Mouse (Mus musculus): Measurements from ENCODE around the gene Pkd2. TPM values are rescaled to one million over a fixed set of nuclear protein-coding genes. Genes with fewer than 3 reads are reported as not detected.
A peak's percentile ranks its signal among the peaks of the same experiment; 100 is the strongest.
"Not testable (repeated sequence)": the region's sequence is repeated elsewhere in the genome, so short reads cannot be mapped to it uniquely, and the experiment has no call there.

Pkd2 gene
- total RNA-seq, 2 experiments from 2014 or later = 9.9 to 15.7 TPM

DNA sequence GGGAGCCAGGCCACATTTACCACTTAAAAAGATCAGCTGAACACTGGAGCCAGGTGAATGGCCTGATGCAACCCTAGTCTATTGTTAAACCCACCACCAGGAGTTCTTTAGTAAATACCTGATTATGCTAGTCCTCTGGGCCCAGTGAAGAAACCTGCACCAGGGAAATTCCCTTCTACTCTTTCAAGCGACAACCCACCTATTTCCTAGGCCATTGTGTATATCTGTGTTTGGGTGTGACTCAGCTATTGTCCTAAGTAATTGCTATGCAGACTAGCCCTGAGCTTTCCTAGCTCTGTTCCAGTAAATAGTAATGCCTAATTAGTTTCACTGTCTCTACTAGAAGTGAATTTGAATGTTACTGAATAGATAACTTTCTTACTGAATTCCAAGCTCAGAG is 16.4 kb upstream of the Pkd2 start:
- Histone ChIP-seq H3K27ac (no peak overlapping the region), H3K4me3 (no peak overlapping the region)
- intact Hi-C loops (cut with DNase I) = no loop called here
- TF ChIP-seq CTCF (IDR thresholded peaks at IDR 0.05) = no peak
- DNase-seq = no peak

DNA sequence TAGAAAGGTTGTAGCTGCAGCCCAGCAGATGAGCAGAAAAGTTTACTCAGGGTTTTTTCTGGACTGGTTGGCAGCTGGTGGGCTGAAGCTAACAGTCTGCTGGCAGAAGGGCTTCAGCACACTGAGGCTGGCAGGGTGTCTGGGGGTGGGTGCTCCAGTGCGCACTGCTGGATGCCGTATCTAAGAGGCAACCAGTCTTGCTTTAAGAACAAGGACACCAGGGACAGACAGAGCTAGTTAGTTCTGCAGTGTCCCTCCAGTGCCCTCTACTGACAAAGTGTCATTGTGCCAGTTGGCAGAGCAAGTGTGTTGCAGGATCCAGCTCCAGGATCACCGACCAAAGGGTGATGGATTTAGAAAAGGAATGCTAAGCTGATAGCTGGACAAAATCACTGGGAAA is 13.1 kb upstream of the Pkd2 start:
- DNase-seq = peak; percentile 57
- intact Hi-C loops (cut with DNase I) = loop anchor here (5.0 kb wide), 1 partner anchor 104 kb away; no protein-coding TSS in a partner anchor
- Histone ChIP-seq H3K27ac (no peak overlapping the region; the same call in 1 of the 2 replicates), H3K4me3 (no peak overlapping the region)
- peak; percentile 73 for TF ChIP-seq CTCF (IDR thresholded peaks at IDR 0.05)

DNA sequence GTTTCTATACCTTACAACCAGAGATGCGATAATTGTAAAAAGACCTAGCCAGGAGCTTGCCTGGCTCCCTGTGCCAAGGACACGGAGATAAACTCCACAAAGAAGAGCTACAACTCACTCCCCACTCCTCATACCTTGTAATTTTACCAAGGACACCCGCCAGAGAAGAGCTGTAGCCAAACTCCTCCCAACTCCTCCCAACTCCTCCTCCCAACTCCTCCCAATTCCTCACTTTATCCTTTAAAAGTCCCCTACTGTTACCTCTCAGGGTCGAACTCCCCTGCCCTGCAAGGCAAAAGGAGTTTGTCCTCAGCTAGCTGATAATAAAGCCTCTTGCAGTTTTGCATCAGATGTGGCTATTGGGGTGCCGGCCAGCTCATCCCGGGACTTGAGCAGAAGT is 10.9 kb upstream of the Pkd2 start:
- not testable (repeated sequence) for DNase-seq, H3K4me3 ChIP-seq, H3K27ac ChIP-seq
- intact Hi-C loops (cut with DNase I) = loop anchor here (5.0 kb wide), 1 partner anchor 106 kb away; no protein-coding TSS in a partner anchor

DNA sequence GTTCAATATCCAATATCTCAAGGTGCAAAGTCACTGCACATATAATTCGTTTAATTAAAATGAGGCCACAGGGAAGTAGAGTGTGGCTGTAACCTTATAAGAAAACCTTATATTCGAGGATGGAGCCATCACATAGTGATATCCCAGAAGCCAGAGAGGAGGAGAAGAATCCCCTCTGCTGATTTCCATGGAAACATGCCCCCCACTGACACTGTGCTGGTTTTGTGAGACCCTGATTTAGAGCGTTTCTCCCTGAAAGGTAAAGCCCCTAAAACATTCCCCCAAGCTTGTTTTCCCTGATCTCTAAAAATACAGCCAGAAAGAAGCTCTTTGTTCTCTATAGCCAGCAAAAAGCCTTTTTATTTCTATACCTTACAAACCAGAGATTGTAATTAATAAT is 9.8 kb upstream of the Pkd2 start:
- intact Hi-C loops (cut with DNase I) = loop anchor here (5.0 kb wide), 1 partner anchor 107 kb away; no protein-coding TSS in a partner anchor
- TF ChIP-seq CTCF (IDR thresholded peaks at IDR 0.05) = no peak
- Histone ChIP-seq H3K4me3 (no peak overlapping the region), H3K27ac (no peak overlapping the region)
- DNase-seq = no peak

DNA sequence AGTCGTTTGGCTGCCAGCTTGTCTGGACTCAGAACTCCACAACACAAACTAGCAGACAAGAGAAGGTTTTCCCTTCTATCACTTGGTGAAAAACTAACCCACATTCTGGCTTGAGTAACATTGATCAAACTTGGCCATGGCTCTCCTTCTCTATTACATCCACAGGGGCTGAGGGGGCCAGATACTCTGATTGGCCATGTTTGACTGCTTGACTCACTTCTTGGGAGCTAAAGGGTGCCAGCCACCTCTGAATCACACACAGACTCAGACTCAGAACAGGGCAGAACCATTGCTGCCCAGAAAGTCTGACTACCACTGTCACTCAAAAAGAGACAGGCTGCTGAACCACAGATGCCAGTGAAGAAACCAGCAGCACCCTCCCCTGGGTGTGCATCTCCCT is 6.2 kb upstream of the Pkd2 start:
- Histone ChIP-seq H3K27ac (no peak overlapping the region), H3K4me3 (no peak overlapping the region)
- intact Hi-C loops (cut with DNase I) = no loop called here
- TF ChIP-seq CTCF (IDR thresholded peaks at IDR 0.05) = no peak
- no peak for DNase-seq

DNA sequence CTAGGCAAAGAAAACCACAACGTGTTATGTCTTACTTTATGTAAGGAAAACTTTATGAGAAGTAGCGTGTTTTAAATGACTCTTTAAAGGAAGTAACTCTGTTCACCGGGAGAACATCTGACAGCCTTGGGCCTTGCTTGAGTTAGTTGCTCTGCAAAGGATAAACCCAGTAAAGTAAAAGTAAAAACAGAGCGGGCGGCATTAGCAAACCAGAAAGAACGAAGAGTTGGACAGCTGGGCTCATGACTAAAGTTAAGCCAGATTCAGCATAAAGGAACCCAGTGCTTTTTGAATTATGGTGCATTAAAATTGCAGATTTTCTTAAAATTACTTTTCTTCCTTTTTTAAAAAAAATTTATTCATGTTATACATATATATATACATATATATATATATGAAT is 4.7 kb upstream of the Pkd2 start:
- Histone ChIP-seq H3K4me3 (no peak overlapping the region), H3K27ac (no peak overlapping the region)
- DNase-seq = no peak
- TF ChIP-seq CTCF (IDR thresholded peaks at IDR 0.05) = no peak
- intact Hi-C loops (cut with DNase I) = no loop called here

DNA sequence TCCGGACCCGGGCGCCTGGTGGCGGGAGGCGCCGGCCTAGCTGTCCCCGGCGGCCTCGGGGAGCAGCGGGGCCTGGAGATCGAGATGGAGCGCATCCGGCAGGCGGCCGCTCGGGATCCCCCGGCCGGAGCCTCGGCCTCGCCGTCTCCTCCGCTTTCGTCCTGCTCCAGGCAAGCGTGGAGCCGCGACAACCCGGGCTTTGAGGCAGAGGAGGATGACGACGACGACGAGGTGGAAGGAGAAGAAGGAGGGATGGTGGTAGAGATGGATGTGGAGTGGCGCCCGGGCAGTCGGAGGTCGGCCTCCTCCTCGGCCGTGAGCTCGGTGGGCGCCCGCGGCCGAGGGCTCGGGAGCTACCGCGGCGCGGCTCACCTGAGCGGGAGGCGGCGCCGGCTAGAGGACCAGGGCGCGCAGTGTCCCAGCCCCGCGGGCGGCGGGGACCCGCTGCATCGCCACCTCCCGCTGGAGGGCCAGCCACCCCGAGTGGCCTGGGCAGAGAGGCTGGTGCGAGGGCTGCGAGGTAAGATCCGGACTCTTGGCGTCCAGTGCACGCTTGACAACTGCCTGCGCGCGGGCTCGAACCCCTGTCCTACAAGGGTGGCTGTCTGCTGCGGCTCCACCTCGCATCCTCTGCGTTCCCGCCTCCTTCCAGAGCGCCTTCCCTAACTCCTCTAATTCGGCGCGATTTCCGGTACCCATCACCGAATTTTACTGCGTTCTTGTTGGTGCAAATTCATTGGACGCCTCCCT is 631 bp downstream of the Pkd2 start:
- Histone ChIP-seq H3K4me3 (peak overlapping the region; percentile 89), H3K27ac (peak overlapping the region; percentile 91)
- intact Hi-C loops (cut with DNase I) = no loop called here
- no peak for TF ChIP-seq CTCF (IDR thresholded peaks at IDR 0.05)
- peak; percentile 62 for DNase-seq

DNA sequence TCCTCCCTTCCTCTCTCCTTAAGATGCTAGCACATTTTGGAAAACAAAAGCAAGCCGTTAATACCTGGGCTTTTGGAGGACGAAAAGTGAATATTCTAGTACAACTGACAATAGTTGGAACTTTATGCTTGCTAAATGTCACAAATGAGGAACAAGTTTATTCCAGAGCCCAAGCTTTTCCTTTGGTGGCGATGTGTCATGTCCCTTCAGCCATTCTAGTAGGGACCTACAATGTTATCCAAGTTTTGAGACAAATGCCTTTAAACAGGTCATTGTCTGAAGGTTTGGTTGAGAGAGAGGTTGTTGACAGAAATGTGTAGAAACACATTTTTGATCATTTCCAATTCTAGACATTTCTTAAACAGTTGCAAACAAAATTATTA is 1.2 kb downstream of the Pkd2 start:
- TF ChIP-seq CTCF (IDR thresholded peaks at IDR 0.05) = no peak
- Histone ChIP-seq H3K4me3 (peak overlapping the region; percentile 89), H3K27ac (peak overlapping the region; percentile 91)
- no peak for DNase-seq
- intact Hi-C loops (cut with DNase I) = no loop called here

DNA sequence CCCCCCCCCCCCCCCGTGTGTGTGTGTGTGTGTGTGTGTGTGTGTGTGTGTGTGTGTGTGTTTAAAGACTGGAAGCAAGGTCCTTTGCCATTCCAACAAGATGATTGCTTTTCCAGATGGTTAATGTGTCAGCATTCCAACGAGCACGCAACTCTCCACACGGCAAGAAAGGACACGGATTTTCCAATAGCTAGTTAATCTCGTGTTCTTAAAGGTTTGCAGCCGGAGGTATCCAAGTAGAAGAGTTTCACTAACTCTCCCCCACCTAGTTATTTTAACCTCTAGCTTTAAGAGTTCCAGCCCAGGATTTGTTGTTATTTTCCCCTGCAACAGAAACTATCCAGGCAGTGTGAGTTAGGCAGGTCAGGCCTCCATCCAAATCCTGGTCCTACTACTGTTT is 1.6 kb downstream of the Pkd2 start:
- TF ChIP-seq CTCF (IDR thresholded peaks at IDR 0.05) = no peak
- intact Hi-C loops (cut with DNase I) = no loop called here
- DNase-seq = no peak
- peak overlapping the region; percentile 89 for H3K4me3 ChIP-seq
- peak overlapping the region; percentile 68 for H3K27ac ChIP-seq

DNA sequence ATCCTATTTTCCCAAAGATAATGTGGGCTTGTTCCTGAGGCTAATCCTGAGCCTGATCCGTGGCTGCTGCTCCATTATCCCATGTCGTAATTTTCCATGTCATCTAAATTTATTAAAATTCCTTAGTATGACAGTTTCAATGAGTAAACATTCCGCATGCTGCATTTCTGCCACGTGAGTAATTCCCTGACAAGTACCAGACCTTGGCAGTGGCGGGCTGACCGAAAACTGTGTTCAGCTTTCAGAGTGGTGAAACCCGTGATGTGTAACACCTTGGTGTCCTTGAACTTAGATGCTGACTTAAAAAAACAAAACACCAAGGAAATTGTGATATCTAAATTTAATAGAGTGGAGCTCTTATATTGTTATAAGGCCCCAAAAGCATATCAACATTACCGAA is 6.0 kb downstream of the Pkd2 start:
- DNase-seq = no peak
- intact Hi-C loops (cut with DNase I) = no loop called here
- no peak for TF ChIP-seq CTCF (IDR thresholded peaks at IDR 0.05)
- Histone ChIP-seq H3K4me3 (peak overlapping the region; percentile 44), H3K27ac (peak overlapping the region; percentile 68)

DNA sequence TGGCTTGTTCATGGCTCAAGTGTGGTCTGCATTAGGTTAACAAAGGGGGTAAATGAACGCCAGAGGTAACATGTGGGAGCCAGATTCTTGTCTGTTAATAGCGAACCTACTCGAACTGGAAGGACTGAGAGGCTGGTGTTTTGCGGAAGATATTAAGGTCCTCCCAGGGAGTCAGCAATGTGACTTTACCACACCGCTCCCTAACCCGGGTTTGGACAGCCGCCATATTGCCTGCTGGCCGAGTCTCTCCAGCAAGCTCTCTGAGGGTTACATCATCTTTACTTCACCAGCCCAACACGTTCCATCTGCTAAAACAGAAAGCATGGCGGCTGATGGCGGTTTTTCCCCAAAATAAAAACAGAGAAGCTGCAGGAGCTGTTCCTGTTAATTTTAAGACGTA is 6.5 kb downstream of the Pkd2 start:
- no peak for TF ChIP-seq CTCF (IDR thresholded peaks at IDR 0.05)
- intact Hi-C loops (cut with DNase I) = no loop called here
- DNase-seq = peak; percentile 89
- H3K4me3 ChIP-seq = peak overlapping the region; percentile 44
- peak overlapping the region; percentile 68 for H3K27ac ChIP-seq

DNA sequence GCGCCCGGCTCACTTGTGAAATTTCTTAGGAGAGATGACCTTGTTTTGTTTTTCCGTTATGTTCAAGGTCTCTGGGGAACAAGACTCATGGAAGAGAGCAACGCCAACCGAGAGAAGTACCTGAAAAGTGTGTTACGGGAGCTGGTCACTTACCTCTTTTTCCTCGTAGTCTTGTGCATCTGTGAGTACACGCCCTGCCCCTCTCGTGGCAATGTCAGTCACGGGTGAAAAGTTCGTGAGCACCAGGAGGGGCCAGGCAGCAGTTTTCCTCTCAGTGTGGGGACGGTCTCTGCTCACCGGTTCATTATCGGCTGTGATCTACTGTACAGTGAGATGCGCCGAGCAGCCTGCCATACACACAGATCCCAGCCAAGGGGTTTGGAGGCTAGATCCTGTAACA is 7.6 kb downstream of the Pkd2 start:
- H3K4me3 ChIP-seq = no peak overlapping the region
- intact Hi-C loops (cut with DNase I) = no loop called here
- H3K27ac ChIP-seq = no peak overlapping the region
- TF ChIP-seq CTCF (IDR thresholded peaks at IDR 0.05) = no peak
- no peak for DNase-seq

DNA sequence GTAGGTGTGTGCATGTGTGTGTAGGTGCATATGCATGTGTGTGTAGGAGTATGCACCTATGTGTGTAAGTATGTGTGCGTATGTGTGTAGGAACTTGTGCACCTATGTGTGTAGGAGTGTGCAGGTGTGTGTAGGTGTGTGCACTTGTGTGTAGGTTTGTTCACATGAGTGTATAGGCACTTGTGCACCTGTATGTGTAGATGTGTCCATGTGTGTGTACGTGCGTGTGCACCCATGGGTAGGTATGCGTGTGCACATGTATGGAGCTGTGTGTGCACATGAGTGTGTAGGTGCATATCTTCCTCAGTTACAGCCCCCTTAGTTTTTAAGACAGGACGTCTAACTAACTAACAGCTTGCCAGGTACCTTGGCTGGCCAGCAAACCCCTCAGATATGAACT is 9.3 kb downstream of the Pkd2 start:
- TF ChIP-seq CTCF (IDR thresholded peaks at IDR 0.05) = no peak
- intact Hi-C loops (cut with DNase I) = no loop called here
- H3K27ac ChIP-seq = no peak overlapping the region
- DNase-seq = no peak
- no peak overlapping the region for H3K4me3 ChIP-seq

DNA sequence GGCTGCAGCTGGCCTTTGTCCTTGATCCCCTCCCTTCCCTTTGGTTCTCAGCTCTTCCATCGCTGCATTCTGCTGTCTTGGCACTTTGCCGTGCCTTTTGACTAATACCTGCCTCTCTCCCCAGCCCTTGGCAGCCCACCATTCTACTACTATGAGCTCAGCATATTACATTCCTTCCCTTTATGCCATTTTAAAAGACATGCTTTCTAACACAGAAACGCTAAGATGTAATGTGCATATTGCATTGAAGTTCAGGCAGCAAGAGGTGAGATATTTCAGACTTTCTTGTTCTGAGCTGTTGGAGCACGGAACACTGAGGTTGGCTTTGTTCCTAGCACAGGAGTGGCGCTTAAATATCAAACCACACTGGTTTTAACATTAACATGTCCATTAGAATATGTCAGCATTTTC is 11.7 kb downstream of the Pkd2 start:
- no peak for TF ChIP-seq CTCF (IDR thresholded peaks at IDR 0.05)
- no peak for DNase-seq
- H3K27ac ChIP-seq = peak overlapping the region; percentile 28; the same call in 1 of the 2 replicates
- H3K4me3 ChIP-seq = no peak overlapping the region
- intact Hi-C loops (cut with DNase I) = no loop called here
